Mouse (Mus musculus): ENCODE measurements around the gene Ifih1.

Gene Ifih1

GRCm38 (mm10) chr2:62562661-62563485, 83.2 kb downstream of the Ifih1 start:
- in situ Hi-C loops (cut with MboI; ENCODE audit: low sequenced_read_pairs), result no loop called here

GRCm38 (mm10) chr2:62557417-62557816, 88.6 kb downstream of the Ifih1 start:
- in situ Hi-C loops (cut with MboI; ENCODE audit: low sequenced_read_pairs), result no loop called here

GRCm38 (mm10) chr2:62556349-62556748, 89.7 kb downstream of the Ifih1 start:
- in situ Hi-C loops (cut with MboI; ENCODE audit: low sequenced_read_pairs), result no loop called here

GRCm38 (mm10) chr2:62549659-62550058, 96.4 kb downstream of the Ifih1 start:
- in situ Hi-C loops (cut with MboI; ENCODE audit: low sequenced_read_pairs), result no loop called here

- in situ Hi-C loops (cut with MboI; ENCODE audit: low sequenced_read_pairs), result no loop called here
These were observed 96.9 kb downstream of the Ifih1 start for GRCm38 (mm10) chr2:62549131-62549530.

- in situ Hi-C loops (cut with MboI; ENCODE audit: low sequenced_read_pairs), result no loop called here
These were observed 98.0 kb downstream of the Ifih1 start for GRCm38 (mm10) chr2:62548104-62548503.

Measured in CH12F3 (cell line).